Mouse (Mus musculus) midbrain, embryonic 12.5 days (tissue): ENCODE data around the gene Tacr2. TPM values are rescaled to one million over a fixed set of nuclear protein-coding genes. Genes with fewer than 3 reads are reported as not detected.

Experiments used
- ATAC-seq: fragments of 200-750 bp; cut with Nextera tagmentation; 2 replicates; pipeline ENCODE4 v1.8.0; 2017; ENCODE audit warnings: low read depth, moderate TSS enrichment, moderate library complexity; ENCODE audit not compliant: low FRiP score
- H3K27ac ChIP-seq: fragments of 300-500 bp; sonication (generic); replicated peaks from 2 replicates; pipeline ENCODE4 v1.5.1; 2016; ENCODE audit warnings: mild to moderate bottlenecking
- H3K27me3 ChIP-seq: fragments of 300-500 bp; sonication (generic); 2 replicates; pipeline ENCODE4 v1.6.1; 2016; ENCODE audit warnings: mild to moderate bottlenecking
- H3K36me3 ChIP-seq: fragments of 300-500 bp; sonication (generic); 2 replicates; pipeline ENCODE4 v1.6.1; 2016
- H3K4me1 ChIP-seq: fragments of 300-500 bp; sonication (generic); 2 replicates; pipeline ENCODE4 v1.6.1; 2016
- H3K4me2 ChIP-seq: fragments of 300-500 bp; sonication (generic); replicated peaks from 2 replicates; pipeline ENCODE4 v1.6.1; 2016; ENCODE audit warnings: mild to moderate bottlenecking, moderate library complexity
- H3K4me3 ChIP-seq: fragments of 300-500 bp; sonication (generic); 2 replicates; pipeline ENCODE4 v1.5.1; 2016; ENCODE audit warnings: mild to moderate bottlenecking
- H3K9ac ChIP-seq: fragments of 300-500 bp; sonication (generic); replicated peaks from 2 replicates; pipeline ENCODE4 v1.6.1; 2016; ENCODE audit warnings: mild to moderate bottlenecking, moderate library complexity
- H3K9me3 ChIP-seq: fragments of 300-500 bp; sonication (generic); 2 replicates; pipeline ENCODE4 v1.6.1; 2016; ENCODE audit warnings: mild to moderate bottlenecking
- WGBS: fragments of 180-500 bp; shearing (Covaris S2); methylation state at CpG from one replicate; pipeline ENCODE4 v1.1.7; 2016; 5-methylcytosine and 5-hydroxymethylcytosine counted together
- polyA plus RNA-seq: library from polyadenylated mRNA; unstranded; fragments of >200 nt; fragmentation: Nextera tagmentation; extraction: Ambion mirVana; gene quantifications from 2 replicates; pipeline ENCODE4 v1.2.1, GENCODE M21; 2016

Tacr2 gene
- polyA plus RNA-seq, 1 experiment from 2014 or later: not detected

GRCm38 (mm10) chr10:62221647-62222046, 30.6 kb upstream of the Tacr2 start:
- no peaks in the 10 kb centered on the region for H3K27me3 ChIP-seq
- no peak overlapping the region for H3K4me2 ChIP-seq
- H3K9ac ChIP-seq: no peak overlapping the region
- no peak for ATAC-seq
- WGBS: 83% methylated on average over 2 of the region's 2 CpGs
- no peak overlapping the region for H3K4me3 ChIP-seq
- H3K36me3 ChIP-seq: no peaks in the 10 kb centered on the region
- H3K27ac ChIP-seq: no peak overlapping the region
- no peaks in the 10 kb centered on the region for H3K9me3 ChIP-seq
- peaks cover 7% of the 10 kb centered on the region for H3K4me1 ChIP-seq

- Histone ChIP-seq H3K4me3 (no peak overlapping the region), H3K27ac (no peak overlapping the region), H3K4me1 (no peaks in the 10 kb centered on the region), H3K36me3 (no peaks in the 10 kb centered on the region), H3K27me3 (no peaks in the 10 kb centered on the region), H3K4me2 (no peak overlapping the region), H3K9ac (no peak overlapping the region), H3K9me3 (no peaks in the 10 kb centered on the region)
- ATAC-seq: no peak
- 88% methylated on average over 17 of the region's 17 CpGs for WGBS
These were observed 29.5 kb upstream of the Tacr2 start for GRCm38 (mm10) chr10:62222777-62223176.

GRCm38 (mm10) chr10:62224231-62224630, 28.0 kb upstream of the Tacr2 start:
- ATAC-seq: no peak
- Histone ChIP-seq H3K4me2 (no peak overlapping the region), H3K36me3 (no peaks in the 10 kb centered on the region), H3K9me3 (no peaks in the 10 kb centered on the region), H3K9ac (no peak overlapping the region), H3K4me1 (no peaks in the 10 kb centered on the region), H3K27ac (no peak overlapping the region), H3K27me3 (peaks cover 12% of the 10 kb centered on the region; the same call in 1 of the 2 replicates), H3K4me3 (no peak overlapping the region)
- 71% methylated on average over 6 of the region's 6 CpGs for WGBS

- Histone ChIP-seq H3K27ac (no peak overlapping the region), H3K4me3 (no peak overlapping the region), H3K36me3 (no peaks in the 10 kb centered on the region), H3K9me3 (no peaks in the 10 kb centered on the region), H3K27me3 (peaks cover 21% of the 10 kb centered on the region), H3K9ac (no peak overlapping the region), H3K4me2 (no peak overlapping the region), H3K4me1 (peaks cover 6% of the 10 kb centered on the region)
- WGBS: 72% methylated on average over 7 of the region's 7 CpGs
- ATAC-seq: no peak
These were observed 26.4 kb upstream of the Tacr2 start for GRCm38 (mm10) chr10:62225839-62226238.

- no peak overlapping the region for H3K4me3 ChIP-seq
- no peak overlapping the region for H3K4me2 ChIP-seq
- no peaks in the 10 kb centered on the region for H3K9me3 ChIP-seq
- peaks cover 28% of the 10 kb centered on the region for H3K27me3 ChIP-seq
- no peak for ATAC-seq
- whole genome bisulfite sequencing: 65% methylated on average over 6 of the region's 6 CpGs
- H3K27ac ChIP-seq: no peak overlapping the region
- no peak overlapping the region for H3K9ac ChIP-seq
- H3K4me1 ChIP-seq: peaks cover 6% of the 10 kb centered on the region
- no peaks in the 10 kb centered on the region for H3K36me3 ChIP-seq
These were observed 24.1 kb upstream of the Tacr2 start for GRCm38 (mm10) chr10:62228126-62228525.

GRCm38 (mm10) chr10:62230708-62231394, 21.4 kb upstream of the Tacr2 start, which contains the start of gene Tspan15:
Gene Tspan15 (minus strand): TSS chr10:62231251.
- Histone ChIP-seq H3K4me1 (peaks cover 6% of the 10 kb centered on the region), H3K36me3 (no peaks in the 10 kb centered on the region), H3K9me3 (no peaks in the 10 kb centered on the region), H3K27me3 (peaks cover 35% of the 10 kb centered on the region), H3K4me3 (peak within 1 kb of the TSS; percentile 64), H3K4me2 (peak within 1 kb of the TSS; percentile 91), H3K27ac (no peak within 1 kb of the TSS), H3K9ac (peak within 1 kb of the TSS; percentile 63)
- under 1% methylated on average over 59 of the region's 59 CpGs for WGBS
- ATAC-seq: peak; percentile 98

- ATAC-seq: no peak
- H3K4me3 ChIP-seq: peak overlapping the region; percentile 64
- H3K4me1 ChIP-seq: peaks cover 6% of the 10 kb centered on the region
- H3K36me3 ChIP-seq: no peaks in the 10 kb centered on the region
- WGBS: 4% methylated on average over 13 of the region's 13 CpGs
- peaks cover 35% of the 10 kb centered on the region for H3K27me3 ChIP-seq
- H3K9me3 ChIP-seq: no peaks in the 10 kb centered on the region
- H3K27ac ChIP-seq: no peak overlapping the region
- H3K9ac ChIP-seq: no peak overlapping the region
- peak overlapping the region; percentile 91 for H3K4me2 ChIP-seq
These were observed 20.9 kb upstream of the Tacr2 start for GRCm38 (mm10) chr10:62231395-62231732.

- Histone ChIP-seq H3K4me1 (peaks cover 6% of the 10 kb centered on the region), H3K9ac (no peak overlapping the region), H3K9me3 (no peaks in the 10 kb centered on the region), H3K4me3 (no peak overlapping the region), H3K27me3 (peaks cover 35% of the 10 kb centered on the region), H3K27ac (no peak overlapping the region), H3K4me2 (peak overlapping the region; percentile 91; the same call in 1 of the 2 replicates), H3K36me3 (no peaks in the 10 kb centered on the region)
- no peak for ATAC-seq
- 85% methylated on average over 3 of the region's 3 CpGs for WGBS
These were observed 20.4 kb upstream of the Tacr2 start for GRCm38 (mm10) chr10:62231811-62232210.

GRCm38 (mm10) chr10:62236165-62236564, 16.1 kb upstream of the Tacr2 start:
- Histone ChIP-seq H3K9ac (no peak overlapping the region), H3K27ac (no peak overlapping the region), H3K4me3 (no peak overlapping the region), H3K36me3 (no peaks in the 10 kb centered on the region), H3K27me3 (peaks cover 14% of the 10 kb centered on the region), H3K9me3 (no peaks in the 10 kb centered on the region), H3K4me1 (no peaks in the 10 kb centered on the region), H3K4me2 (no peak overlapping the region)
- ATAC-seq: no peak
- 81% methylated on average over 6 of the region's 6 CpGs for WGBS

GRCm38 (mm10) chr10:62237205-62237604, 15.0 kb upstream of the Tacr2 start:
- Histone ChIP-seq H3K4me1 (no peaks in the 10 kb centered on the region), H3K36me3 (no peaks in the 10 kb centered on the region), H3K9me3 (no peaks in the 10 kb centered on the region), H3K27ac (no peak overlapping the region), H3K4me3 (no peak overlapping the region), H3K9ac (no peak overlapping the region), H3K27me3 (peaks cover 16% of the 10 kb centered on the region), H3K4me2 (no peak overlapping the region)
- WGBS: 87% methylated on average over 10 of the region's 10 CpGs
- ATAC-seq: no peak

GRCm38 (mm10) chr10:62238688-62239087, 13.6 kb upstream of the Tacr2 start:
- Histone ChIP-seq H3K4me2 (no peak overlapping the region), H3K27ac (no peak overlapping the region), H3K27me3 (peaks cover 18% of the 10 kb centered on the region; the same call in 1 of the 2 replicates), H3K4me1 (no peaks in the 10 kb centered on the region), H3K36me3 (no peaks in the 10 kb centered on the region), H3K9ac (no peak overlapping the region), H3K4me3 (no peak overlapping the region), H3K9me3 (no peaks in the 10 kb centered on the region)
- 94% methylated on average over 3 of the region's 3 CpGs for WGBS
- no peak for ATAC-seq

- Histone ChIP-seq H3K36me3 (no peaks in the 10 kb centered on the region), H3K4me2 (no peak overlapping the region), H3K27ac (no peak overlapping the region), H3K27me3 (peaks cover 18% of the 10 kb centered on the region; the same call in 1 of the 2 replicates), H3K4me1 (no peaks in the 10 kb centered on the region), H3K9me3 (no peaks in the 10 kb centered on the region), H3K4me3 (no peak overlapping the region), H3K9ac (no peak overlapping the region)
- WGBS: 50% methylated on average over 6 of the region's 6 CpGs
- no peak for ATAC-seq
These were observed 13.0 kb upstream of the Tacr2 start for GRCm38 (mm10) chr10:62239270-62239669.

GRCm38 (mm10) chr10:62242358-62242757, 9.9 kb upstream of the Tacr2 start:
- H3K27me3 ChIP-seq: peaks cover 11% of the 10 kb centered on the region; the same call in 1 of the 2 replicates
- ATAC-seq: no peak
- no peak overlapping the region for H3K4me3 ChIP-seq
- H3K4me2 ChIP-seq: no peak overlapping the region
- H3K36me3 ChIP-seq: no peaks in the 10 kb centered on the region
- no peaks in the 10 kb centered on the region for H3K9me3 ChIP-seq
- no peaks in the 10 kb centered on the region for H3K4me1 ChIP-seq
- no peak overlapping the region for H3K27ac ChIP-seq
- 82% methylated on average over 10 of the region's 10 CpGs for WGBS
- no peak overlapping the region for H3K9ac ChIP-seq
